Mouse (Mus musculus) forebrain, embryonic 11.5 days (tissue): ENCODE results near the gene Scn1b. TPM values are rescaled to one million over a fixed set of nuclear protein-coding genes. Genes with fewer than 3 reads are reported as not detected.
A peak's percentile ranks its signal among the peaks of the same experiment; 100 is the strongest.

Source experiments
- ATAC-seq: fragments of 200-750 bp; cut with Nextera tagmentation; replicated peaks from 2 replicates; pipeline ENCODE4 v1.8.0; 2017; ENCODE audit warnings: moderate TSS enrichment; ENCODE audit not compliant: low FRiP score
- DNase-seq: peaks from one replicate; pipeline ENCODE4 v3.0.0-alpha.2; 2017; ENCODE audit warnings: low spot score
- H3K27ac ChIP-seq: fragments of 300-500 bp; sonication (generic); 2 replicates; pipeline ENCODE4 v1.5.1; 2014; ENCODE audit warnings: low read depth, low read length
- H3K27me3 ChIP-seq: fragments of 300-500 bp; sonication (generic); 2 replicates; pipeline ENCODE4 v1.6.1; 2014; ENCODE audit warnings: mild to moderate bottlenecking, low read length, mixed read lengths; ENCODE audit not compliant: control insufficient read depth, insufficient read depth
- H3K36me3 ChIP-seq: fragments of 300-500 bp; sonication (generic); 2 replicates; pipeline ENCODE4 v1.6.1; 2014; ENCODE audit warnings: mild to moderate bottlenecking, low read length, moderate library complexity, mixed read lengths; ENCODE audit not compliant: control insufficient read depth, insufficient read depth
- H3K4me1 ChIP-seq: fragments of 300-500 bp; sonication (generic); replicated peaks from 2 replicates; pipeline ENCODE4 v1.6.1; 2014; ENCODE audit warnings: low read length, mixed read lengths; ENCODE audit not compliant: control insufficient read depth, insufficient read depth
- H3K4me2 ChIP-seq: fragments of 300-500 bp; sonication (generic); 2 replicates; pipeline ENCODE4 v1.6.1; 2014; ENCODE audit warnings: low read depth, mild to moderate bottlenecking, low read length, moderate library complexity, mixed read lengths; ENCODE audit not compliant: severe bottlenecking
- H3K4me3 ChIP-seq: fragments of 300-500 bp; sonication (generic); 2 replicates; pipeline ENCODE4 v1.5.1; 2014; ENCODE audit warnings: low read depth, low read length
- H3K9ac ChIP-seq: fragments of 300-500 bp; sonication (generic); 2 replicates; pipeline ENCODE4 v1.6.1; 2014; ENCODE audit warnings: low read length
- H3K9me3 ChIP-seq: fragments of 300-500 bp; sonication (generic); 2 replicates; pipeline ENCODE4 v1.6.1; 2016; ENCODE audit warnings: low read length, mixed read lengths; ENCODE audit not compliant: control insufficient read depth
- WGBS: fragments of 180-500 bp; shearing (Covaris S2); extraction: QIAGEN DNeasy Blood & Tissue Kit; methylation state at CpG from one replicate; pipeline ENCODE4 v1.1.7; 2014; 5-methylcytosine and 5-hydroxymethylcytosine counted together
- polyA plus RNA-seq: library from polyadenylated mRNA; unstranded; fragments of >200 nt; fragmentation: Nextera tagmentation; extraction: Ambion mirVana; gene quantifications from 2 replicates; pipeline ENCODE4 v1.2.1, GENCODE M21; 2014

Gene Scn1b
- polyA plus RNA-seq, 1 experiment from 2014 or later: 0.84 TPM

GRCm38 (mm10) chr7:31082106-31082505, 44.7 kb downstream of the Scn1b start:
- Histone ChIP-seq H3K4me1 (0 out of 2 replicates have a peak, but pooled peaks cover 3% of the 10 kb centered on the region), H3K27ac (no peak overlapping the region), H3K27me3 (no peaks in the 10 kb centered on the region), H3K9ac (no peak overlapping the region), H3K9me3 (no peaks in the 10 kb centered on the region), H3K4me2 (no peak overlapping the region), H3K36me3 (no peaks in the 10 kb centered on the region), H3K4me3 (no peak overlapping the region)
- no peak for ATAC-seq
- DNase-seq: no peak

- no peak overlapping the region for H3K27ac ChIP-seq
- H3K4me1 ChIP-seq: 0 out of 2 replicates have a peak, but pooled peaks cover 3% of the 10 kb centered on the region
- 38% methylated on average over 1 of the region's 1 CpGs for WGBS
These were observed 45.7 kb downstream of the Scn1b start for GRCm38 (mm10) chr7:31081106-31081505.

GRCm38 (mm10) chr7:31080611-31081010, 46.2 kb downstream of the Scn1b start:
- Histone ChIP-seq H3K4me1 (0 out of 2 replicates have a peak, but pooled peaks cover 3% of the 10 kb centered on the region), H3K27me3 (no peaks in the 10 kb centered on the region), H3K36me3 (no peaks in the 10 kb centered on the region), H3K4me2 (no peak overlapping the region), H3K4me3 (no peak overlapping the region), H3K27ac (no peak overlapping the region), H3K9ac (no peak overlapping the region), H3K9me3 (no peaks in the 10 kb centered on the region)
- WGBS: 45% methylated on average over 3 of the region's 3 CpGs
- ATAC-seq: no peak
- DNase-seq: no peak

More at GRCm38 (mm10) chr7:31081106-31081505, 45.7 kb downstream of the Scn1b start:
- ATAC-seq: no peak
- no peak for DNase-seq
- no peaks in the 10 kb centered on the region for H3K36me3 ChIP-seq
- H3K9me3 ChIP-seq: no peaks in the 10 kb centered on the region
- H3K9ac ChIP-seq: no peak overlapping the region
- no peak overlapping the region for H3K4me3 ChIP-seq
- no peak overlapping the region for H3K4me2 ChIP-seq
- H3K27me3 ChIP-seq: no peaks in the 10 kb centered on the region

GRCm38 (mm10) chr7:31079670-31080069, 47.1 kb downstream of the Scn1b start:
- H3K4me2 ChIP-seq: no peak overlapping the region
- no peaks in the 10 kb centered on the region for H3K36me3 ChIP-seq
- ATAC-seq (no peak), DNase-seq (no peak)
- no peaks in the 10 kb centered on the region for H3K9me3 ChIP-seq
- H3K27me3 ChIP-seq: no peaks in the 10 kb centered on the region
- H3K4me1 ChIP-seq: no peaks in the 10 kb centered on the region
- no peak overlapping the region for H3K9ac ChIP-seq
- 87% methylated on average over 8 of the region's 8 CpGs for WGBS
- no peak overlapping the region for H3K4me3 ChIP-seq
- no peak overlapping the region for H3K27ac ChIP-seq

GRCm38 (mm10) chr7:31077885-31078445, 48.8 kb downstream of the Scn1b start:
- ATAC-seq (peak; percentile 39; the same call in 1 of the 2 replicates), DNase-seq (no peak)
- Histone ChIP-seq H3K9ac (no peak overlapping the region), H3K4me3 (no peak overlapping the region), H3K36me3 (no peaks in the 10 kb centered on the region), H3K27ac (no peak overlapping the region), H3K27me3 (no peaks in the 10 kb centered on the region), H3K9me3 (no peaks in the 10 kb centered on the region), H3K4me2 (no peak overlapping the region), H3K4me1 (no peaks in the 10 kb centered on the region)
- 44% methylated on average over 5 of the region's 5 CpGs for WGBS

- no peak for DNase-seq
- H3K9ac ChIP-seq: no peak overlapping the region
- H3K4me1 ChIP-seq: no peaks in the 10 kb centered on the region
- H3K27me3 ChIP-seq: no peaks in the 10 kb centered on the region
- no peak overlapping the region for H3K4me2 ChIP-seq
- no peaks in the 10 kb centered on the region for H3K36me3 ChIP-seq
- H3K4me3 ChIP-seq: no peak overlapping the region
- no peak for ATAC-seq
- H3K9me3 ChIP-seq: no peaks in the 10 kb centered on the region
- 55% methylated on average over 6 of the region's 6 CpGs for WGBS
- H3K27ac ChIP-seq: no peak overlapping the region
These were observed 49.3 kb downstream of the Scn1b start for GRCm38 (mm10) chr7:31077470-31077869.

- Histone ChIP-seq H3K27me3 (no peaks in the 10 kb centered on the region), H3K9ac (no peak within 1 kb of the TSS), H3K4me1 (no peaks in the 10 kb centered on the region), H3K36me3 (no peaks in the 10 kb centered on the region), H3K4me3 (no peak within 1 kb of the TSS), H3K4me2 (no peak within 1 kb of the TSS), H3K9me3 (no peaks in the 10 kb centered on the region), H3K27ac (no peak within 1 kb of the TSS)
- no peak for ATAC-seq
- WGBS: 67% methylated on average over 5 of the region's 5 CpGs
- no peak for DNase-seq
These were observed 50.3 kb downstream of the Scn1b start, which contains the start of gene Fxyd3 for GRCm38 (mm10) chr7:31076492-31076891. TSS of gene Fxyd3 (minus strand) at chr7:31076704.

GRCm38 (mm10) chr7:31074713-31075069, 52.1 kb downstream of the Scn1b start:
- no peak overlapping the region for H3K27ac ChIP-seq

GRCm38 (mm10) chr7:31074061-31074712, 52.6 kb downstream of the Scn1b start:
- no peak overlapping the region for H3K9ac ChIP-seq
- no peaks in the 10 kb centered on the region for H3K36me3 ChIP-seq
- no peaks in the 10 kb centered on the region for H3K9me3 ChIP-seq
- H3K4me3 ChIP-seq: no peak overlapping the region
- 68% methylated on average over 7 of the region's 7 CpGs for WGBS
- no peak; the same call in 1 of the 2 replicates for ATAC-seq
- H3K27ac ChIP-seq: no peak overlapping the region
- H3K4me1 ChIP-seq: no peaks in the 10 kb centered on the region
- H3K27me3 ChIP-seq: no peaks in the 10 kb centered on the region
- no peak for DNase-seq
- H3K4me2 ChIP-seq: no peak overlapping the region

More at GRCm38 (mm10) chr7:31074713-31075069, 52.1 kb downstream of the Scn1b start:
- Histone ChIP-seq H3K36me3 (no peaks in the 10 kb centered on the region), H3K4me2 (no peak overlapping the region), H3K9me3 (no peaks in the 10 kb centered on the region), H3K9ac (no peak overlapping the region), H3K4me3 (no peak overlapping the region), H3K27me3 (no peaks in the 10 kb centered on the region), H3K4me1 (no peaks in the 10 kb centered on the region)
- DNase-seq (no peak), ATAC-seq (no peak)
- 77% methylated on average over 5 of the region's 5 CpGs for WGBS
